Mouse (Mus musculus): ENCODE measurements around the gene S1pr3.

- TF ChIP-seq ZNF384 (IDR thresholded peaks at IDR 0.05; ENCODE audit: low read depth, low read length) = no peak
- no peak for TF ChIP-seq MAFK (IDR thresholded peaks at IDR 0.05; ENCODE audit: insufficient read depth, low read depth, low read length)
- no peak for TF ChIP-seq HCFC1 (IDR thresholded peaks at IDR 0.05; ENCODE audit: borderline replicate concordance, insufficient read depth, low read length)
Measured at GRCm38 (mm10) chr13:51391359-51391916, 17.0 kb upstream of the S1pr3 start.

Data from ES-E14 (cell line).